Mouse (Mus musculus) frontal cortex, postnatal 36 days (tissue): ENCODE data around the gene Polr2g.

ENCODE experiments used
- DNase-seq, 2 experiments: peaks; one replicate each; pipeline ENCODE4 v3.0.0; 2022; ENCODE audit warnings: low spot score in 2 of 2

Gene Polr2g

DNA sequence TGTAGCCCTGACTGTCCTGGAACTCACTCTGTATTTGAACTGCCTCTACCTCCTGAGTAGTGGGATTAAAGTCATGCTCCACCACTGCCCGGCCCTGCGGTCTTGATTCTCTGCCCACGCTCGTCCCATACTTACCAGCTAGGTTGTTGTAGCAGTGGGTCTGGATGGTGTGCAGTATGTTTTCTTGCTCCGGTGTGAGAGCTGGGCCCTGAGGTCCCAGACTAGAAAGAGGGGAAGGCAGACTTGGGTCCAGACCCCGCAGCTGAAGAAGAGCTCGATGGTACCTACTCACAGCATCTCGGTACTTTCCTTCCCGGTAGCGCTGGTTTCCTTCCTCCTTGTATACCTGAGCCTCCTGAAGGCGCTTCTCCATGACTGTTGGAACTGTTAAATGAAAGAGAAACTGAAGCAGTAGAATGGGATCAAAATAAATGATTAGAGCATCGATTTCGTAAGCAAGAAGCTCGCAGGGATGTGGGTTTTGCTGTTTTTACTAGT, 20.0 kb upstream of the Polr2g start:
- no peak for DNase-seq

DNA sequence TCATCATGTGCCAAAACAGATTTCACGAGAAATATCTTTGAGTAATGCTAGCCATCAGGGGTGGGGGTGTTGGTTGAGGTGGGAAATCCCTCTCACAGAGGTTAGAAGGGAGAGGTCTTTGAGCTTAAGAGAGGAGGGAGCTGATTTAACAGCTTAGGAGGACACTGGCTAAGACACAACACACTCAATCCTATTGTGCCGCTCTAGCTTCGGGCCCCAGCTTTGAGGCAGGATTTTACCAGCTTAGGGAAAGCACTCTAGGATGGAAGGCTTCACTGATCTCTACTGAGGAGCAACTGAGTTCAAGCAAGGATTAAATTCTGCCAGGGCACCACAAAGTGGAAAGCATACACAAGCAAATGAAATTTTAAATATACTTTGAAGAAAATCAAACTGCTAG, 18.6 kb upstream of the Polr2g start:
- no peak for DNase-seq

DNA sequence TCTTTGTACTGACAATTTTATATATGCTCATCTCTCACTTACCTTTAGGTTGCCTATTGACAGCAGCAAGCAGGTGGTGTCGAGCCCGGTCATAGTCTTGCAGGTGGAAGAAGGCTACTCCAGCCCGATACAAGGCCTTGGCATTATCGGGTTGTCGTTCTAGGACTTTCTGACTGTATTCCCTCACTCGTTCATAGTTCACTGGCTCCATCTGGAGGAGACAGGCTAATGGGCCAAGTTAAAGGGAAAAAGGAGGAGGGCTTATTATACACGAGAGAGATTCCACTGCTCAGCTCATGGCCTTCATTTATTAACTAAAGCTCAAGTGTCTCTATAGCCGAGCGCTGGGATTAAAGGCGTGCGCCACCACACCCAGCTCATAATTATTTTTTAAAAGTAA, 17.4 kb upstream of the Polr2g start:
- DNase-seq, result no peak

DNA sequence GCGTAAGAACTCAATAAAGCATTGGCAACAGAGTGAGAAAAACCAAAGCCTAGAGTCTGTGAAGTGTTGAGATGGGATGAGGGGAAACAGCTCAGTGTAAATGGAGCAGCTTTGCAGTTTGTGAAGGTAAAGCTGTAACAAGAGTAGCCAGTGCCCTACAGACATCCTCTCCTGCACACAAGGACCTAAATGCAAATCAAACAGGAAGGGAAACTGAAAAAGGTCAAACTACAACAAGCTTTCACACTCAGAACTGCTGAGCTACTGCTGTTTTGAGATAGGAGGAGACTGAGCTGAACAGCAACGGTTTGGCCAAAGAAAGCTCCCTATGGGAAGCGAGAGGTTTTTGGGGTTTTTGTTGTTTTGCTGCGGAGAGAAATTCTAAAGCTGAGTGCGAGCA, 8.4 kb upstream of the Polr2g start:
- DNase-seq, result no peak

DNA sequence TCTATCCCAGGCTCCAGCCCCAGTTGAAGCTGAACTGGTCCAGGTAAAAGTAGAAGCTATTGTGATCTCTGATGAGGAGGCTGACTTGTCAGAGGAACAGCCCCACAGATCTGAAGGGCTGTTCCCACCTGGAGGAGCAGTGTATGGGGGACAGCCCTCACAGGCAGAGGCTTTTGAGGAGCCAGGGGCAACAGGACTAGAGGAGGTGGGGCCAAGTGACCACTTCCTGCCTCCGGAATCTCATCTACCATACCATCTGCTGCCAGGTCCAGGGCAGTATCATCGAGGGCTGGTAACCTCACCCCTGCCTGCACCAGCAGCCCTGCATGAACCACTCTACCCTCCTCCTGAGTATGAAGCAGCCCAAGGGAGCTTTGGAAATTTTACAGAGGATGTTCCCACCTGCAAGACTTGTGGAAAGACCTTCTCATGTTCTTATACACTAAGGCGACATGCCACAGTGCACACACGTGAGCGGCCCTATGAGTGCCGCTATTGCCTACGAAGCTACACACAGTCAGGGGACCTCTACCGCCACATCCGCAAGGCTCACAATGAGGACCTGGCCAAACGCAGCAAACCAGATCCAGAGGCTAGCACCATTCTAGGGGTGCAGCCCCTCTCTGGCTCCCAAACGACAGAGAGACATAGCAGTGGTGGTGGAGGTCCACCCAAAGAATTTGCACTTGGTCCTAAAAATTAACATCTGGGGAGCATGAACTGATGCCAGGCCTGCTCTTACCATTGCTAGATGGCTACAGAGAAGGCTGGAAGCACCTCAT, 5.7 kb upstream of the Polr2g start:
- no peak for DNase-seq

DNA sequence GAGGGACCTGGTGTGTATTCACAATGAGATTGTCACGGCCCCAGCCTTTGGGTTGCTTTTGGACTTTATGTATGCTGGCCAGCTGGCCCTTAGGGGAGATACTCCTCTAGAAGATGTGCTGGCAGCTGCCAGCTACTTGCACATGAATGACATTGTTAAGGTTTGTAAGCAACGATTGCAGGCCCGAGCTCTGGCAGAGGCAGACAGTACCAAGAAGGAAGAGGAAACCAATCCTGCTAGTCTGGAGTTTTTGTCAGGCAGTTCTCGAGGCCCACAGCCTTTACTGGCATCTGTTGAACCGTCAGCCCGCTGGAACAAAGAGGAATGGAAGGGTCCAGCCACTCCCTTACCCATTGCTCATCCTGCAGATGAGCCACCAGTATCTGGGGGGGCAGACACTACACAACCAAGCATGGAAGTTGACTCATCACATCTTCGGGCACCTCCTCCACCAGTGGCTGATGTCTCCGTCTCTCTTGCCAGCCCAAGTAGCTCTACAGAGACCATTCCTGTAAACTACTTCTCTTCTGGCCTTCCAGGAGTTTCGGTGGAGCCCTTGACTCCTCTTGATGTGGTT, 4.9 kb upstream of the Polr2g start:
- no peak for DNase-seq

DNA sequence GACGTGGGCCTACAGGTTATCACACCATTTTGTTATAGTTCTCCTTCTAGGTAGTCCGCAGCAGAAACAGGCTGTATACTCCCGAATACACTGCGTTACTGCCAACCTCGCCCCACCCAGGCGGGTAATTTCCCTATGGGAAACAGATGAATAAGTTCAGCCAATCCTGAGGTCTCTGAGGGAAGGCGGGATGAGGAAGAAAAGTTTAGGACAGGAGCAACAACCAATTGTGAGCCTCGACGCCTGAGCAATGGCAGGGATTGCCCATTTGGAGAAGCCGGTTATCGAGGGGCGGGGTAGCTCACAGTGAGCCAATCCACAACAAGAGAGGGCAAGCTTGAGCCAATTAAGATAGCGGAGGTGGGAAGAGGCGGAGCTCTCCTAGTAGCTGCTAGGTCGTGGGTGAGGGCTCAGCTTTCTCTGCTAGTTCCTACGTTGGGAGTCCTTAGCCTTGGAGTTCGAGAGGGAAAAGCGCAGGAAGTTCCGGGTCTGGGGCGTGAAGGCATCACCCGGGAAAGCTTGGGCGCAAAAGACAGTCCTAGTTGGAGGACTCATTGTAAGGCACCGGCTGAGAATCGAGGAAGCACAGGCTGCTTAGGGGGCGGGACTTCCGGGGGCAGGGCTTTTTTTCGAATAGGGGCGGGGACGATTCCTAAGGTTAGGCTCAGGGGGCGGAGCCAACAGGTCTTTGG, 3.9 kb upstream of the Polr2g start, which contains the start of gene Zbtb3:
Gene Zbtb3 (plus strand): TSS at position 426 of the 692 bp plus-strand sequence.
- peak; percentile 96 to 97 for DNase-seq

DNA sequence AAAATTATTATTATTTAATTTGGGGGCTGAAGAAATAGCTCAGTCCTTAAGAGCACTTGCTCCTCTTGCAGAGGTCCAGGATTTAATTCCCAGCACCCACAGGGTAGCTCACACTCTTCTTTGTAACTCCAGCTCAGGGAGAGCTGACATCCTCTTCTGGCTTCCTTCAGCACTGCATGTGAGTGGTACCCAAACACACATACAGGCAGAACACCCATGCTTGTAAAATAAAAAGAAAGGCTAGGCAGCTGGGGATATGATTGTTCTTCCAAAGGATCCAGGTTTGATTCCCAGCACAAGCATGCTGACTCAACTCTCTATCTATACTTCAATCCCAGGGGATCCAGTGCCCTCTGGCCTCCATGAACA, 554 bp upstream of the Polr2g start:
- DNase-seq, result no peak

DNA sequence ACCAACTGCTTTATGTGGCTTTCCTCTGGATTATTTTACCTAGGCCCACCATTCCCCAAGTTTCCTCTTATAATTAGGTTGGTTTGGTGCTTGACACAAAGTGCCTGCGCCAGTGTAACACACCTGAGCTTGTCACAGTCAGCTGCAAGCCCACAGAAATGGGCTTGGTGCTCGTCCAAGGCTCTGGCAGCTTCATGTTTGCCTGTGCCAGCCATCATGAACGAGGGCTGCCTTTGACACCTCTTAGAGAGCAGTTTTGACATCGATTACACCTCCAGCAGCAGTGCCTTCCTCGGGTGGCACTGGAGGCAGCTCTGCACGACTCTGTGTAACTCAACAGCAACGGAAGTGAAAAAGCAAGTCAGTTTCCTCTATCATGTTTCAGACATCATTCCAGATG, 8.2 kb downstream of the Polr2g start:
- DNase-seq, result peak in 1 of 2 experiments; percentile 47

DNA sequence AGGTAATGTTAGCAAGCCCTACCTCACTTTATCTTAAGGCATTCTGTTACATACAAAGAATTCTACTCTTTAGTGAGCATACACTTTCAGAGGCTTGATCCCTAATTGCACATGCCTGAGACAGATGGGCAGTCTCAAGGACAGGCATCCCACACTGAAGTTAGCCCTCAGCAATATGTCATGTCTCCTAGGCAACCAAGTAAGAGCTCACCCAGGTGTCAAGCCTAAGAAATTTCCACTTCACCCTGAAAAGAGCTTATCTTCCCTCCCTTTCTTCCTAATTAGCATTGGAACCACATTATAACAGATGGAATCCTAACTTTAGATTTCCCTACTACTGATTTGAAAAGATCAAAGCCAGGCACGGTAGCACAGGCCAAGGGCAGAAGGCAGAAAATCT, 9.2 kb downstream of the Polr2g start:
- DNase-seq, result peak in 1 of 2 experiments; percentile 50

DNA sequence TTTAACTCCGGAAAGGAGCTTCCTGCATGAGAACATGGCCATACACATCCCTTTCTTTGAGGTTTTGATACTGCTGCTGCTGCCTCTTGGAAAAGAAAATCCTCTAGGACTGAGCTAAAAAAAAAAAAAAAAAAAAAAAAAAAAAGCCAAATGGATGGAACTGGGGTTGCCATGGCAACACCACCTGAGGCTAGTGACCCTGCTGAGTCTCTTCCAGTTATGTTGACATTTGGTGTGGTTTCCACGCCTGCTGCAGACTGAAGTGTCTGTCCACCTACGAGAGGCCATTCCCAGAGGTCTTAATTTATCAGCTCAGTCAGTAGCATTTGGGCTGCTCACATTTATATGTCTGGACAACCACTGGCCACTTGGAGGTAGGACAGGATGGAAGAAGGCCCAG, 9.9 kb downstream of the Polr2g start:
- DNase-seq, result no peak

DNA sequence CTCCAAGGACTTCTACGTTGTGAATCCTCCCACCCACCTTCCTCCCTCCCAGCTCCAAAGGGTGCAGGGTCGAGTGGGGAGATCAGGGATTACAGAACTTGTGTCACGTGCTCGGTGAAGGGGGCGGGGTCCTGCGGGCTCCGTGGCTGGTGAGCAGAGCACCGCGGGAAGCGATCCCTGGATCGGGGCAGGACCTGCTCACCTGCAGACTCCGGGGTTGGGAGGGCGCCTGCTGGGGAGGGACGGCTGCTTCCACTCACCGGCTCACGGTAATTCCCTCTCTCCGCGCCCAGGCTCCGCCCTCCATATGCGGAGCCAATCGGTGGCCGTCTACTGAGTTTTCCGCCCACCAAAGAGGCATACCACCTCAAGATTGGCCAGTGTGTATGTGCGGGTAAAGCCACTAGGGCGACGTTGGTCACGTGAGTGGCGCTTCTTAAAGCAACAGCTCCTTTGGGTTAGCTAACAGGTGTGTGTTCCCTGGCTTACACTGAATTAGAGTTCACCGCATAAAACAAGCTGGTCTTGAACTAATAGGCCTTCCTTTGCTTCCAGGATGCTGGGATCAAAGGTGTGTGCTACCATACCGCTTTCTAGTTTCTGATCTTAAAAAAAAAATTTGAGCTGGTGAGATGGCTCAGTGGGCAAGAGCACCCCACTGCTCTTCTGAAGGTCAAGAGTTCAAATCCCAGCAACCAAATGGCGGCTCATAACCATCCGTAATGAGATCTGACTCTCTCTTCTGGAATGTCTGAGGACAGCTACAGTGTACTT, 12.2 kb downstream of the Polr2g start, which contains the start of gene Taf6l:
Gene Taf6l (minus strand): TSS at position 410 of the 774 bp plus-strand sequence.
- DNase-seq, result peak; percentile 88 to 96

DNA sequence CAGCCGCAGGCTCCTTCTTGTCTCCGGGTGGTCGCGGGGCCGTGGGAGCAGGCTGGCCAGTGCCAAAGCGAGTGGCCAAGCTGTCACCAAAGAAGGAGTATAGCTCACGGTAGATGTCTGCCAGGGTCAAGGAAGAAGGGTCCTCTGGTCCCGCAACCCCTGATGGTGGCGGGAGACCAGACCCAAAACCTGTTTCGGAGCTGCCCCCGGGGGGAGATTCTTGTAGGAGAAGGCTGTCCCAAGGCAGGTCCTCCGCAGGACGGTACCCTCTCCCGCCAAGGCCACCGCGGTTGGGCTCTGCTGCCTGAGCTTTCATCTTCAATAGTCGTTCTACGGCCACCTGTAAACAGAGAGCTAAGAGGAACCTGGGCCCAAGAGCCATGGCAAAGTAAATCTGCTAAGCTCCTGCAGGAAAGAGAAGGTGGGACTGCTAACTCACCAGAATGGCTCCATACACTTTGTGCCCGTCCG, 23.4 kb downstream of the Polr2g start:
- DNase-seq, result no peak

DNA sequence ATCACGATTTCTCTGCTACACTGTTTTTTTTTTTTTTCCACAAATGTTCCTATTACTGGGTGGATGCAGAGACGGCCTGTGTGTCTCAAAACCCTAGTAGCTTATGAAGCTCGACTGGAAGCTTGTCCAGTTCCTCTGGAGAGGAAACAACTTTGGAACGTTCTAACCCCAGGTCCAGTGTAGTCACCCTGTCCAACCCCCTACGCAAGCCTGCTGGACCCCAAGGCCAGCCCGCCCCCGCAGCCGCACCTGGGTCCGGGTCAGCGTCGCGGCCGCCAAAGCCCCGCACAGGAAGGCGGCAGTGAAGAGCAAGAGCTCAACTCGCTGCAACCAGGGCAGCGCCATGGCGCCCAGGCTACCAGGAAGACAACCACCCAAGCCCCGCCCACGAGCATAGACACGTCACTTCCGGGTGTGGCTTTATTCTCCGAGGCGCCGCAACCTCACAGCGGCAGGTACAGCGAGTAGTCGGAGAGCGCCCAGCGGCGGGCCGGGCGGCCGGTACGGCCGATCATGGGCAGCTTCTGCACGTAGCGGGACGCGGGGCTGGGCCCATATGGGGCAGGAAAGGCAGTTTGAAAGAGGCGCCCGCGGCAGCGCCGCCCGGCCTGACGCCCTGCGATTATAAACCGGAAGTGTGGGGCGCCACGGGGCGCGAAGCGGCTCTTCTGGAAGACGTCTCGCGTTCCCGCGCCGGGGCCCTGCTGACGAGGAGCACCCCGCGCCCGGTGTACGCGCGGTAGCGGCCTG, 24.1 kb downstream of the Polr2g start, which contains the start of gene Tmem179b:
Gene Tmem179b (minus strand): TSS at position 382 of the 750 bp plus-strand sequence.
- peak; percentile 97 to 98 for DNase-seq

DNA sequence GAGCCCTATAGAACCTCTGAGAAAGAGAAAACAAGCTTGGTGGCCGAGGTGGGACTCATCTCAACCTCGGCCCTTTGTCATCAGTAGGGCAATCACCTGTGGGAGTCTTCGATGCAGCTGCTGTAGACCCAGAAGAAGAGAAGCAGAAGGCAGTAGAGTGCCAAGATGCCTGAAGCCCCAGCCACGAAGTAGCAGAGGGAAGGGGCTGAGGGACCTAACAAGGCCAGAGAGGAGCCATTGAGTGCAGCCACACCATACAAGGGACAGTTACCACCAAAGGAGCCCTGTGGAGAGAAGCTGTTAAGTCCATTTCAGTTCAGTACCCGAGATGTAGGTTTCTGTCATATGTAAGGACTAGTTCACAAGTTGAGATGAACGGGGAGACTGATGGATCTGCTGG, 25.0 kb downstream of the Polr2g start:
- DNase-seq, result no peak

DNA sequence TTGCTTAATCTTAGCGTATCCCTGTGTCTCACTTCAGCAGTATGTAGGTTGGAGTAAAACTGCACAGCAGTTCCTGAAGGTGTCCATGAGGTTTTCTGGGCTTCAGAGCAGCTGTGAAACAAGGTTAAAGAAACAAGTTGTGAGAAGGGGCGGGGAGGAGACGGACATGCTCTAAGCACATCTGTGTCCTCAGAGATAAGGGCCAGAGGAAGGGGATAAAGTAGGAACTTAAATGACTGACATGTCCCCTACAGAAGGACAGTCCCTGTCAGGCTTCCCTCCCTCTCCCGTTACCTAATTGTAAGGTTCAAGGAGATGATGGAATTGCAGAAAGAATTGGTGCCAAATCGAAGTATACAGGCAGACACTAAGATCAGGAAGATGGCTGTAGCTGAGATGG, 25.4 kb downstream of the Polr2g start:
- DNase-seq, result no peak

DNA sequence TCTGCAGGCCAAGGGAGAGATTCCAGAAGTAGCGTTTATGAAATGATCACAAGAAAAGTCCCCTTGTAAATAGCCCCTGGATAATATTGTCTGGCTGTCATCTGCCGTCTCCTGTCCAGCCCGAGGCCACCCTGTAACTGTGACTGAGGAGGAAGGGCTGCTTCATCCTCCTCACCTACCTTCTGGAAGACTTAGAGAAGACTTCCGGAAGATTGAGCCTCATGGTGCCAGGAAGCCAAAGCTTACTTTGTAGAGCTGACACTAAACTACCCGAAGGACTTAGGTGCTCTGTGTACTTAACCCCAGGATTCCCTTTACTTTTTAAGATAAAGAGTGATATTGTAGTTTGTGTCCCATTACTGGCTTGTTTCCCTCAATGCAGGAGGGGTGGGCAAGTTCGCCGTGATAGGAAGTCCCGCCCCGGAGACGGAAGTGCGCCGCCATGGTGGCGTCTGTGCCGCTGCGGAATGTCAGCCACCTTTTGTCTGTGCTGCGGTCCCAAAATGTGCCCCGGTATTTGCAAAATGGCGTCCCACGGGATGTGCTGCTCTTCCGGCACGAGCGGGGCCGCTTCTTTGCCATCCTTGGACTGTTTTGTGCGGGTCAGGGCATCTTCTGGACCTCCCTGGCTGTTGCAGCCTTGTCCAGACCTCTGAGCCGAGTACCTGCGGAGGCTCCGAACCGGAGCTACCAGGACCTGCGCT, 27.7 kb downstream of the Polr2g start, which contains the start of gene Tmem223:
Gene Tmem223 (plus strand): TSS at position 430 of the 704 bp plus-strand sequence.
- peak; percentile 79 to 80 for DNase-seq

DNA sequence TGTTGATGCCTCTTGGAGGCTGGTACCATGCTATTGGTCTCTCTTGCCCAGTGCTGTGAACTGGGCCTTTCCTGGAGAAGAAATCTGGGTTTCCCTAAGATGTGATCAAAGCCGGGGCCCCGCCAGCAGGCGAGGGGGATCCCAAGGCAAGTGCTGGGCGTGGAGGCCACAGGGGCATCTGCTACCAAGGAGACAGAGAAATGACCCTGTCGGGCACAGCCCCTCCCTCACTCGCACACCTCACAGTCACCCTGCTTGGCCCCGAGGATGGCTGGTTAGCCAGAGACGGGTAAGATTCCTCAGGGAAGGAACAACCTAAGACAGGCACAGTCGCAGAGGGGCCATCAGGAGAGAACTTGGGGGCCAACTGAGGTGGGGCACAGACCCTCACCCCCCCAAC, 32.8 kb downstream of the Polr2g start:
- DNase-seq, result no peak

DNA sequence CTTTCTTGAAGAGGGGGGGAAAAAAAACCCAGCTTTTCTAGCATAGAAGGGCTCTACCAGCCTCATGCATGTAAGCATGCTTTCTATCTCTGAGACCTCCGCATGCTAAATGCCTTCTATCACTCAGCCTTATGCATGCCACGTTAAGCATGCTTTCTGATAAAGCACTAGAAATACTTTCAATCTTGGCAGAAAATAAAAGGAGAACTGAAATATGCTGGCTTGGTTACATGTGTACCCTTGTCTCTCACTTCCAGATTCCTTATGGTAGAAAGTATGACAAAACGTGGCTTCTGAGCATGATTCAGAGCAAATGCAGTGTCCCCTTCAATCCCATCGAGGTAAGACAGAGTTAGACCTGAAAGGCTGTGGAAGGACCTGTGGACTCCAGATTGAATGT, 35.1 kb downstream of the Polr2g start:
- no peak for DNase-seq

DNA sequence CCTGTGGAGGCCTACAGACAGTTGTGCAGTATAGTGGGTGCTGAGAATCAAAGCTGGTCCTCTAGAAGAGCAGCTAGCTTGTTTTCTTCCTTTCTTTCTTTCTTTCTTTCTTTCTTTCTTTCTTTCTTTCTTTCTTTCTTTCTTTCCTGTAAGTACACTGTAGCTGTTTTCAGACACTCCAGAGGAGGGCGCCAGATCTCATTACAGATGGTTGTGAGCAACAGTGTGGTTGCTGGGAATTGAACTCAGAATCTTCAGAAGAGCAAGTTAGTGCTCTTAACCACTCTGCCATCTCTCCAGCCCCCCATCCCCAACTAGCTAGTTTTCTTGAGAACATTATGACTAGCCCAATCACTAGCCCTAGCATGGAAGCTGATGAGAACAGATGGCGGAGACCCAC, 37.6 kb downstream of the Polr2g start:
- DNase-seq, result no peak
